Mouse (Mus musculus): Measurements from ENCODE around the gene OR5BS1P. TPM values are rescaled to one million over a fixed set of nuclear protein-coding genes. Genes with fewer than 3 reads are reported as not detected.
A peak's percentile ranks its signal among the peaks of the same experiment; 100 is the strongest.
"Not testable (repeated sequence)": the region's sequence is repeated elsewhere in the genome, so short reads cannot be mapped to it uniquely, and the experiment has no call there.

OR5BS1P gene
- not detected in 2 replicates for polyA plus RNA-seq (2016; fragmentation: Nextera tagmentation; extraction: Ambion mirVana)

- Histone ChIP-seq H3K4me3 (no peak within 1 kb of the TSS), H3K9ac (no peak within 1 kb of the TSS), H3K27ac (no peak within 1 kb of the TSS), H3K4me1 (no peaks in the 10 kb centered on the region), H3K27me3 (no peaks in the 10 kb centered on the region), H3K4me2 (replicated peaks) (no peak within 1 kb of the TSS), H3K9me3 (no peaks in the 10 kb centered on the region), H3K36me3 (no peaks in the 10 kb centered on the region)
- 85% methylated on average over 4 of the region's 4 CpGs for WGBS
- no peak for ATAC-seq (ENCODE audit: insufficient number of reproducible peaks, insufficient read depth, low FRiP score, low TSS enrichment)
Observed at GRCm38 (mm10) chr15:98469596-98469995, at the start of gene OR5BS1P. Gene OR5BS1P (plus strand): TSS chr15:98469896.

GRCm38 (mm10) chr15:98420897-98421296 is 48.8 kb upstream of the OR5BS1P start:
- 25% methylated on average over 4 of the region's 4 CpGs for WGBS
- Histone ChIP-seq H3K36me3 (no peaks in the 10 kb centered on the region), H3K27ac (no peak overlapping the region), H3K4me2 (replicated peaks) (no peak overlapping the region), H3K9me3 (no peaks in the 10 kb centered on the region), H3K4me1 (peaks cover 12% of the 10 kb centered on the region), H3K4me3 (no peak overlapping the region), H3K27me3 (no peaks in the 10 kb centered on the region), H3K9ac (no peak overlapping the region)
- no peak for ATAC-seq (ENCODE audit: insufficient number of reproducible peaks, insufficient read depth, low FRiP score, low TSS enrichment)

GRCm38 (mm10) chr15:98424326-98424725 is 45.4 kb upstream of the OR5BS1P start:
- H3K27me3 ChIP-seq, result no peaks in the 10 kb centered on the region
- H3K9ac ChIP-seq, result no peak overlapping the region
- H3K4me2 ChIP-seq (replicated peaks), result peak overlapping the region; percentile 32
- WGBS, result 45% methylated on average over 14 of the region's 14 CpGs
- H3K36me3 ChIP-seq, result no peaks in the 10 kb centered on the region
- H3K27ac ChIP-seq, result no peak overlapping the region
- no peak for ATAC-seq (ENCODE audit: insufficient number of reproducible peaks, insufficient read depth, low FRiP score, low TSS enrichment)
- H3K9me3 ChIP-seq, result no peaks in the 10 kb centered on the region
- H3K4me1 ChIP-seq, result peaks cover 12% of the 10 kb centered on the region
- H3K4me3 ChIP-seq, result no peak overlapping the region

GRCm38 (mm10) chr15:98424753-98425152 is 44.9 kb upstream of the OR5BS1P start:
- peak overlapping the region; percentile 32 for H3K4me2 ChIP-seq (replicated peaks)
- no peak overlapping the region for H3K9ac ChIP-seq
- H3K4me3 ChIP-seq, result no peak overlapping the region

DNA sequence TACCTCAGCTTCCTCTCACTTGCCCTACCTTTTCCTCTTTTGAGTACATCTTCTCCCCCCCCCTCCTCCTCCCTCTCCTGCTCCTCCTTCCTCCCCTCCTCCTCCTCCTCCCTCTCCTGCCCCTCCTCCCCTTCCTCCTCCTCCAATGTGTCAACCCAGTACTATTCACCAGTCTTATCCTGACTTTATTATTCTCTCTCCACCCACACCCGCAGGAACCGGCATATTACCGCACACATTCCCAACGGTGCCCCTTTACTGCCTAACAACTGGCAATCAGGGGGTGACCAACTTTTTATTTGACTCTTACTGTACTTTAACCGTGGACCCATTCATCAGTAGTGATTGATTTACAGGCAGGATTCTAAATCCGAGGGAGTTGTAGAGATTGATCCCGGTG is 44.5 kb upstream of the OR5BS1P start:
- Histone ChIP-seq H3K27me3 (no peaks in the 10 kb centered on the region), H3K4me1 (peaks cover 12% of the 10 kb centered on the region), H3K4me3 (no peak overlapping the region), H3K9me3 (no peaks in the 10 kb centered on the region), H3K9ac (no peak overlapping the region), H3K4me2 (replicated peaks) (no peak overlapping the region), H3K36me3 (no peaks in the 10 kb centered on the region), H3K27ac (no peak overlapping the region)
- 87% methylated on average over 7 of the region's 7 CpGs for WGBS
- ATAC-seq (ENCODE audit: insufficient number of reproducible peaks, insufficient read depth, low FRiP score, low TSS enrichment), result no peak

More at GRCm38 (mm10) chr15:98424753-98425152, 44.9 kb upstream of the OR5BS1P start:
- Histone ChIP-seq H3K36me3 (no peaks in the 10 kb centered on the region), H3K27me3 (no peaks in the 10 kb centered on the region), H3K27ac (no peak overlapping the region), H3K4me1 (peaks cover 12% of the 10 kb centered on the region), H3K9me3 (no peaks in the 10 kb centered on the region)
- 37% methylated on average over 6 of the region's 6 CpGs for WGBS
- no peak for ATAC-seq (ENCODE audit: insufficient number of reproducible peaks, insufficient read depth, low FRiP score, low TSS enrichment)

GRCm38 (mm10) chr15:98430925-98431324 is 38.8 kb upstream of the OR5BS1P start, which contains the start of gene Olfr282:
Gene Olfr282 (plus strand): TSS chr15:98431225.
- 69% methylated on average over 5 of the region's 5 CpGs for WGBS
- H3K4me3 ChIP-seq; H3K9ac ChIP-seq; ATAC-seq (ENCODE audit: insufficient number of reproducible peaks, insufficient read depth, low FRiP score, low TSS enrichment); H3K9me3 ChIP-seq; H3K4me1 ChIP-seq; H3K4me2 ChIP-seq (replicated peaks); H3K27ac ChIP-seq; H3K27me3 ChIP-seq; H3K36me3 ChIP-seq: not testable (repeated sequence)

DNA sequence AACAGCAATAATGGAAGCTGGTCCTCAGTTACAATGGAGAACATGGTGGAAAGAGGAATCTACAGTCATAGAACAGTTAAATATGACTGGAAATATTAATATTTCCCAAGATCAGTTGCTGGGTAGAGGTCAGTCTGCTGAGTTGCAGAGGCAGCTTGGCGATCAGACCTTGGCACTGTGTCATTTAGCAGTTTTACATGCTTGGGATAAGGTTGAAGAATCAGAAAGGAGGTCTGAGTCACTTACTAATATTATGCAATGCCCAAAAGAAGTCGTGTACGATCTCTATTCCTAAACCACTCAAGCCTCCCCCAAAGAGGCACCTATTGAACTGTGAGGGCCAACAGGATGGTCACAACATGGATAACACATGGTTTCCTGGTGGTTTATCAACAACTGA is 25.1 kb upstream of the OR5BS1P start:
- H3K4me3 ChIP-seq, result no peak overlapping the region
- H3K4me1 ChIP-seq, result no peaks in the 10 kb centered on the region
- no peaks in the 10 kb centered on the region for H3K27me3 ChIP-seq
- H3K36me3 ChIP-seq, result no peaks in the 10 kb centered on the region
- H3K27ac ChIP-seq, result no peak overlapping the region
- no peak for ATAC-seq (ENCODE audit: insufficient number of reproducible peaks, insufficient read depth, low FRiP score, low TSS enrichment)
- H3K9ac ChIP-seq, result no peak overlapping the region
- 0 out of 2 replicates have a peak, but pooled peaks cover 4% of the 10 kb centered on the region for H3K9me3 ChIP-seq
- 74% methylated on average over 3 of the region's 3 CpGs for WGBS
- H3K4me2 ChIP-seq (replicated peaks), result no peak overlapping the region

GRCm38 (mm10) chr15:98448521-98448920 is 21.2 kb upstream of the OR5BS1P start:
- 0 out of 2 replicates have a peak, but pooled peaks cover 4% of the 10 kb centered on the region for H3K9me3 ChIP-seq
- H3K4me2 ChIP-seq (replicated peaks), result no peak overlapping the region
- no peak overlapping the region for H3K9ac ChIP-seq
- no peak overlapping the region for H3K4me3 ChIP-seq
- no peak for ATAC-seq (ENCODE audit: insufficient number of reproducible peaks, insufficient read depth, low FRiP score, low TSS enrichment)
- no peak overlapping the region for H3K27ac ChIP-seq
- H3K4me1 ChIP-seq, result no peaks in the 10 kb centered on the region
- 59% methylated on average over 4 of the region's 4 CpGs for WGBS
- no peaks in the 10 kb centered on the region for H3K36me3 ChIP-seq
- H3K27me3 ChIP-seq, result no peaks in the 10 kb centered on the region

- Histone ChIP-seq H3K4me1 (no peaks in the 10 kb centered on the region), H3K9ac (no peak within 1 kb of the TSS), H3K9me3 (no peaks in the 10 kb centered on the region), H3K36me3 (no peaks in the 10 kb centered on the region), H3K27ac (no peak within 1 kb of the TSS), H3K4me3 (no peak within 1 kb of the TSS), H3K4me2 (replicated peaks) (no peak within 1 kb of the TSS), H3K27me3 (no peaks in the 10 kb centered on the region)
- 87% methylated on average over 7 of the region's 7 CpGs for WGBS
- no peak for ATAC-seq (ENCODE audit: insufficient number of reproducible peaks, insufficient read depth, low FRiP score, low TSS enrichment)
Observed at GRCm38 (mm10) chr15:98452288-98452687, 17.4 kb upstream of the OR5BS1P start, which contains the start of gene Olfr281. Gene Olfr281 (plus strand): TSS chr15:98452588.

DNA sequence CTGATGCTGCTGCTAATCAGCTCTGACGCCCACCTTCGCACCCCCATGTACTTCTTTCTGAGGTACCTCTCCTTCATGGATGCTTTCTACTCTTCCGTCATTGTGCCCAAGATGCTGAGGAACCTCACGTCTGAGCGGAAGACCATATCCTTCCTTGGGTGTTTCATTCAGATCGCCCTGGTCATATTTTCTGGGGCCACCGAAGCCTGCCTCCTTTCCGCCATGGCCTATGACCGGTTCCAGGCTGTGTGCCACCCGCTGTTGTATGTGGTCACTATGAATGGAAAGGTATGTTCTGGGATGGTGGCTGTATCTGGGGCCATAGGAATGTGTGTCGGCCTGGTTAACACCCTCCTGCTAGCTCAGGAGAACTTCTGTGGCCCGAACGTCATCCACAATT is 1.8 kb downstream of the OR5BS1P start:
- Histone ChIP-seq H3K9me3 (no peaks in the 10 kb centered on the region), H3K4me2 (replicated peaks) (no peak overlapping the region), H3K9ac (no peak overlapping the region), H3K36me3 (no peaks in the 10 kb centered on the region), H3K27ac (no peak overlapping the region), H3K4me1 (no peaks in the 10 kb centered on the region), H3K4me3 (no peak overlapping the region), H3K27me3 (no peaks in the 10 kb centered on the region)
- ATAC-seq (ENCODE audit: insufficient number of reproducible peaks, insufficient read depth, low FRiP score, low TSS enrichment), result no peak
- 91% methylated on average over 13 of the region's 13 CpGs for WGBS

DNA sequence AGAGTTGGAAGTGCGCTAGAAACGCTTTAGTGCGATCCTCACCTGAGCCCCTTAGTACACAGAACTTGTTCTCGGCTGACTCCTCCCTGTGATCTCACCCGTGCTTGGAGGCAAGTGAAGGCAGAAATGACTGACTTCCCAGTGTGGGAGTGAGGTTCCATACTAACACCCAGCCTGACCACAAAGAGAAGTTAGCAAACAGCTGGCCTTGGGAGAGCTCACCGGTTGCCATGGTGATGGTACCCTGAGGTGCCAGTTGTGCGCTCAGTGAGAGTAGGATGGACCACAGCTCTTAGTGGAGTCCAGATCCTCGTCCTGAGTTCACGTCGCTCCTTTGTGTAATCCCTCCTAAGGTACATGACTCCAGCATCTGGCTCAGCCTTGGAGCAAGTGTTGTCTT is 5.3 kb downstream of the OR5BS1P start:
- Histone ChIP-seq H3K36me3 (no peaks in the 10 kb centered on the region), H3K9ac (no peak overlapping the region), H3K9me3 (no peaks in the 10 kb centered on the region), H3K27me3 (no peaks in the 10 kb centered on the region), H3K4me3 (no peak overlapping the region), H3K4me2 (replicated peaks) (no peak overlapping the region), H3K27ac (no peak overlapping the region), H3K4me1 (no peaks in the 10 kb centered on the region)
- no peak for ATAC-seq (ENCODE audit: insufficient number of reproducible peaks, insufficient read depth, low FRiP score, low TSS enrichment)
- 83% methylated on average over 10 of the region's 10 CpGs for WGBS

DNA sequence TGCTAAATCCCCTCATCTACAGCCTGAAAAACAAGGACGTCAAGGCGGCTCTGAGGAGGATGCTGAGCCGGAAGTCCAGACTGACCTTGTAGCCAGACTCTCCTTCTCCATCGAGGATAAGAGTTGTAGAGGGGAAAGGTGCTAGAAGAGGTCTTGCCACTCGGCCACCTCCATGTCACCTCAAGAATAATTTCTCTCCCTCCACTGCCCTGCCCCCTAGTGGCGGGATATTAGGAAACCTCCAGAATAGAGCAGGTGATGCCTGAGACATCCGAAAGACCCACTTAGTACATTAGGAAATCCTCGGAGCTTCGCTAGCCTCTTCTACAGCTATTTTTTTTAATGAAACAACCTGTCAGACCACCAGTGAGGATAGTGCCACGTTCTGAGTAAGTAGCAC is 5.7 kb downstream of the OR5BS1P start:
- no peak overlapping the region for H3K9ac ChIP-seq
- H3K27me3 ChIP-seq, result no peaks in the 10 kb centered on the region
- no peak overlapping the region for H3K4me3 ChIP-seq
- ATAC-seq (ENCODE audit: insufficient number of reproducible peaks, insufficient read depth, low FRiP score, low TSS enrichment), result no peak
- no peaks in the 10 kb centered on the region for H3K9me3 ChIP-seq
- H3K36me3 ChIP-seq, result no peaks in the 10 kb centered on the region
- 51% methylated on average over 10 of the region's 10 CpGs for WGBS
- no peak overlapping the region for H3K27ac ChIP-seq
- H3K4me2 ChIP-seq (replicated peaks), result no peak overlapping the region
- no peaks in the 10 kb centered on the region for H3K4me1 ChIP-seq

- Histone ChIP-seq H3K4me2 (replicated peaks) (no peak overlapping the region), H3K36me3 (no peaks in the 10 kb centered on the region), H3K9me3 (no peaks in the 10 kb centered on the region), H3K4me1 (no peaks in the 10 kb centered on the region), H3K27ac (no peak overlapping the region), H3K4me3 (no peak overlapping the region), H3K9ac (no peak overlapping the region), H3K27me3 (no peaks in the 10 kb centered on the region)
- no peak for ATAC-seq (ENCODE audit: insufficient number of reproducible peaks, insufficient read depth, low FRiP score, low TSS enrichment)
- WGBS, result 83% methylated on average over 5 of the region's 5 CpGs
Observed at GRCm38 (mm10) chr15:98476281-98476680, 6.6 kb downstream of the OR5BS1P start.

Measured in embryonic facial prominence, embryonic 12.5 days (tissue).